Mouse (Mus musculus) ovary, adult 18-20 months (tissue): ENCODE data around the gene Gm9844.

Experiments used
- DNase-seq: peaks from one replicate; pipeline ENCODE4 v3.0.0; 2022; ENCODE audit warnings: low spot score, mixed read lengths

The Gm9844 gene

DNA sequence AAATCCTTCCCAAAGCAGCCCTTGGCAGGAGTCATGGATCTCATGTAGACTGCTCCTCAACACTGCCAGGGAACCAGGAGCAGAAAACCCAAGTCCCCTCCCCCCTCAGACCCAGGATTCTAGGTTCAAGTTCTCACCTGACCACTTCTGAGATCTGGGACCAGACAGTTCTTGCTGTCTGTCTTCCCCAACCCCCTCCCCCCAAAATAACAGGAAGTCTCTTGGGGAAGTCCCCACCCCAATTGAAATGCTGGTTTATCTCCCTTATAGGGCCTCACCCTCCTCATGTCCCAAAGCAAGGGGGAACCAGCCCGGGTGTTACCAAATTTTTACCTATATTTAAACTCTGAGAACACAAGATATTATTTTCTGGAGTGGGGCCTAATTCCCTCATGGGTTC lies 39.8 kb downstream of the Gm9844 start:
- DNase-seq, result no peak

DNA sequence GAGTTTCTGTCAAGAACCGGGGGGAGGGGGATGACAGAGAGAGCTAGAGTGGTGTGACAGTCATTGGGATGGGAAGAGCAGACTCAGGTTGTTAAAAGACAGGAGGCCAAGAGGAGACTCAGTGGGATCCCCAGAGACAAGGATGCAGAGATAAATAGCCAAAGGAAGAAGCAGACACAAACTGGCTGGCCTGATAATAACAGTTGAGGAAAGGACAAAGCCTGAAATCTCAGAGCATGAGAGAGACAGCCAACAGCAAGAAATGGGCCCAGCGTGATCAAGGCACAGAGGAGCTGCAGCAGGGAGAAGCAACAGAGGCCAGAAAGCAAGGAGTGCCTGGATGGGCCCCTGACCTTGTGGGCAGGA lies 40.2 kb downstream of the Gm9844 start:
- no peak for DNase-seq

DNA sequence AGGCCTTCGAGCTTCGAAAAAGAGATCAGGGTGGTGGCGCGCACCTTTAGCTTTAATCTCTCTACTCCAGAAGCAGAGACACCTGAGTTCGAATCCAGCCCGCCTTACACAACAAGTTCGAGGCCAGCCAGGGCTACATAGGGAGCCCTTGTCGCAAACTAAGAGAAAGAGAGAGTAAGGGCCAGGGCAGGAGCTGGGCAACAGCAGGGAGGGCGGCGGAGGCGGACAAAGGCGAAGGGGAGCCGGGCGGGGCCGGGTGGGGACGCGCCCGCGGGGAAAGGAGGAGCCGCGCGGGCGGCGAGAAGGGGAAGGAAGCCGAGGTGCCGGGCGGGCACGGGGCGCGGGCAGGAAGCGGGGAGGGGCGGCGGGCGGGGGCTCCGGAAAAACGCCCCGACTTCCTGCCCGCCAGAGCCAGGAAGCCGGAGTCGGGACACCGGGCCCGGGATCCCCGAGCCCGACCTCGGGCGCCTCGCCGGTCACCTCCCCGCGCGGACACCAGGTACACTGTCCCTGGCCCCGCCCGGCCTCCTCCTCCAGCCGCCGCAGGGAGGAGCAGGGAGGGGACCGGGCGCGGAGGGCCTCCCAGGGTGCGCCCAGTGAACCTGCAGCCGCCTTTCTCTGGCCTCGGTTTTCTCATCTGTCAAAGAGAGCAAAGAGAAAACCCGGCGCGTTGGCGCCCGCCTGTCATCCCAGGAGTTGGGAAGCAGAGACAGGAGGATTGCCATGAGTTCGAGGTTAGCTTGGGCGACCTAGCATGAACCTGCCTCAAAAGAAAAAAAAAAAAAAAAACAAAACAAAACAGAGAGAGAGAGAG lies 40.8 kb downstream of the Gm9844 start, which contains the start of gene Arhgef1:
Gene Arhgef1, plus strand, starts transcription at position 283 of the 814 bp plus-strand sequence.
- DNase-seq, result peak; percentile 35

DNA sequence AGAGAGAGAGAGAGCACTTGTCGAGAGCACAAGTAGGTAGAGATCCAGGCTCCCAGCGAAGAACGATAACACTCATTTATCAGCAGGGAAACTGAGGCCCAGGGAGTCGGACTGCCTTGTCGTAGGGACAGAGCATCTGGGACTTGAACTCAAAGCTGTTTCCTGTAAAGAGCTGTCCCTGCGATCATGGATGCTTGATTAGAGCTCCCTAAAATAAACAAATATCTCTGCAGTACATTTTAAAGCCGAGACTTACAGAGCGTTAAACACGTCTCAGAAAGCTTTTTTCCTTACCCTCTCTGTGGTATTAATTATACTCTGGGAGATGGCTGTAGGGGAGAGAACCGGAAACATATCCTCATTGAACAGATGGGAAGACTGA lies 41.4 kb downstream of the Gm9844 start:
- DNase-seq, result no peak

DNA sequence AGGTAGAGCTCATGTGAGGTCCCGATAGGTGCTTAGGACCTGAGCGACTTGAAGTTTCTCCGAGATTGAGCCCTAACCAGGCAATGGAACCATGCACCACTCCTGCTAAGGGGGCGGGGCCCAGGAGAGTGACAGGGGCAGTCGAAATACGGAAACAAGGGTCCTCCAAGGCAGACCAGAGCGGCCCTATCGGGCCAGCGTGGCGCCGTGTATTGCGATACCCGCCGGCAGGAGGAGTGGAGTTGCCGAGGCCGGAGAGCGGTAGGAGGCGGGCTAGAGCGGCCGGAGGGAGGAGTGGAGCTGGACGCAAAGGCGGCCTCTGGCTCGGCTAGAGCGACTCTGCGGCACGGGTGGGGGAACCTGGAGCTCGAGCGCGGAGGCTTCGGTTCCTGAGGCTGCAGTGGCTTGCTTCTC lies 42.1 kb downstream of the Gm9844 start:
- DNase-seq, result peak; percentile 97

DNA sequence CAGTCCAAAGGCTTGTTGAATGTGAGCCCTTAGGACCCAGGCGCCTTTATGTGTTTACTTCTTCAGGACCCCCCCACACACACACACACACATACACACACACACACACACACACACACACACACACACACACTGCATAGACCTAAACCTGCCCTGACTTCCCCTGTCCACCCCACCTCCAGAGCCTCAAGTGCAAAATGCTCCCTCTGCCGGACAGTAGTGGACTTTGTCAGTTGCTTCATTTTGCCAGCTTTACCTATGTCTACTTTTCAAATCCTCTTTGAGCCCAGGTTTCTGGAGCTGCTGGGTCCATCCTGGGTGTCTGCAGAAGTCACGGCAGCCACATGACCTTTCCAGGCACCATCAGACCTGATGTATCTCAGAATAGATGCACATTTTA lies 42.9 kb downstream of the Gm9844 start:
- no peak for DNase-seq

DNA sequence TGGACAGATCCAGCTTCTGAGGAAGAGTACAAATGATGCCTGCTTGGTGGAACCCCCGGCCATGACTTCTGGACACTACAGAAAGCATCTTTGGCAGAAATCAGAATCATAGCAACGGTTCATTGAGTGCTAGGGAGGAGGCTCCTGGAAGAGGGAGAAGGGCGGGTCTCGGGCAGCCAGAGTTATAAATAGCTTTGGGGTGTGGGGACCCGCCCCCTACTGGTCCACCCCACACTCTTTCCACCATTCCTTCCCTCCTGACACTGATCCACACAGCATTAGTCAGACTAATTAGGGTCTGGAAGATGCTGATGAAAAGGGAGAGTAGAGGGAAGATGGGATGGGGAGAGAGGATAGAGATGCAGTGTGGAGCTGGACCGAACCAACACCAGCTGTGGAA lies 44.5 kb downstream of the Gm9844 start:
- DNase-seq, result no peak

DNA sequence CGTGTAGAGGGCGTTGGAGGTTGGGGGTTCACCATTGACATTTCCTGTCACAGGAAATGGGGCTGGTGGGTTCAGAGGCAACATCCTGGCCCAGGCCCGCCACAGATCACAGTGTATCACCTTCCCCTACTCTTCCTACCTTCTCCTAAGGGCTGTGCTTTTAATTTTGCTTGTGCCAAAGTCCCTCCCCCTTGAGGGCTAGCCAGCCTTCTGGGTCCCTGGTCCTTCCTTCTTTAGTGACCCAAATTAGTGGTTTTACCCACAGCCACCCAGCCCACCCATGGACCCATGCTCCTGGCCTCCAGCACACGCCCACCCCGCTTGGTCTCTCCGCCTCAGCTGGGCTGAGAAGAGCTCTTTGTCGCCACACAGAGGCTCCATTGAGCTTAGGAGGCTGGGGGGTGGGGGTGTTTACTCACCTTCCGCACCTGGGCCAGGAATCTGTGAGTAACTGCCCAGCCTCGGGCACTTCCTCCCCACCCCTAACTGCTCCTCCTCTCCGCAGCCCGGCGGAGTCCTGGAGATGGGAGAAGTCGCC lies 45.3 kb downstream of the Gm9844 start:
- DNase-seq, result no peak
